Mouse (Mus musculus) layer of hippocampus, adult 11-12 months (tissue): ENCODE results near the gene Rcbtb2.

Experiments
- DNase-seq: peaks from one replicate; pipeline ENCODE4 v3.0.0; 2022; ENCODE audit warnings: low spot score

Rcbtb2 gene

DNA sequence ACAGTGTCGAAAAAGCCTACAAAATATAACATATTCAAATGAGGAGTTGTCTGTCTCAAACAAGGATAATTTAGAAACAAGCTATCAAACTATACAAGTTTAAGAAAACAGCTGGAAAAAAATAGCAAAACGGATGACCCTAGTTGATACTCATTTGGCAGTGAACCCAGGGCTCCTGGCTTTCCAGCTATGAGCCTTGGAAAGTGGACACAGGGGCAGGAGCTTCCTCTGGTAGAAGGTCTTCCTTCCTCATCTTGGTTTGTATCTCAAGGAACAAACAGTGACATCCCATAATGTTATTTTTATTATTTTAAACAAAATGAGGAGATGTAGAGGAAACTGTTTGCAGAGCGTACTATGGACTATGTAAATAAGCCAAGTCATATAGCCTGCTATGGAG lies 25.3 kb downstream of the Rcbtb2 start:
- DNase-seq, result no peak

DNA sequence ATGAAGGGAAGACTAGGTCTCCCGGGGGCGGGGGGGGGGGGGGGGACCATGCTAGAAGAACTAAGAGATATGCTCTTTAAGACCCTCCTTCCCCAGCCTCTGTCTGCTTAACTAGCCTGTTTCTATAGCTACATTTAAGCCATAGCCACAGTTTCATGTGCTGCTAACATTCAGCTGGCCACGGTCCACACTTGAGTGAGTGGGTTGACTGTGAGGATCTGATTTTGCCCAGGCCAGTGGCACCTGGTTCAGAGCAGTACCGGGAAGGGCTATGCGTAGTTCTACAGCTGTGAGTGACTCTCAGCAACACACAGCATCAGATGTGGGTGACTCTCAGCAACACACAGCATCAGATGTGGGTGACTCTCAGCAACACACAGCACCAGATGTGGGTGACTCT lies 38.5 kb downstream of the Rcbtb2 start:
- no peak for DNase-seq

DNA sequence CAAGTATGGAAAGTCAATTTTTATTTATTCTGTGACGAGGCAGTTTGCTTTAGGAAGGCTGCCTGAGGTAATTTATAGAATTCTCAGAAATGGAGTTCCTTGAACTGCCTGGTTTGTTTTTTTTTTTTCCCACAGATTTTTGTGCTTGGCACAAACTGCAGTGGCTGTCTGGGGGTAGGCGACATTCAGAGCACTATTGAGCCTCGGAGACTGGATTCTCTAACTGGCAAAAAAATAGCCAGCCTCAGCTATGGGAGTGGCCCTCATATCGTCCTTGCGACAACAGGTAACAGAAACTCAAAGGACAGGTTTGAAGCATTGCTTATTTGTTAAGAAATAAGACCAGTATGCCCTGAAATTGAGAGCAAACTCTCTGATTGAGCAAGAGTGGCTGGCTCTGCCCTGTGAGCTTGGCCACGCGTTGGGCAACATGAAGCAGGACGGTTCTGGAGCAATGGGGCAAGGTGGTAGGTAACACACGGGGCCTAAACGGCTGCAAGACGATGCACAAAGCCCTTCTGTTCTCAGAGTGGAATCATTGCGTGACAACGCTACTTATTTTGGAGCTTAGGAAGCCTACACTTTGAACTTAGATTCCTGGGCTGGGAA lies 39.5 kb downstream of the Rcbtb2 start:
- DNase-seq, result no peak

DNA sequence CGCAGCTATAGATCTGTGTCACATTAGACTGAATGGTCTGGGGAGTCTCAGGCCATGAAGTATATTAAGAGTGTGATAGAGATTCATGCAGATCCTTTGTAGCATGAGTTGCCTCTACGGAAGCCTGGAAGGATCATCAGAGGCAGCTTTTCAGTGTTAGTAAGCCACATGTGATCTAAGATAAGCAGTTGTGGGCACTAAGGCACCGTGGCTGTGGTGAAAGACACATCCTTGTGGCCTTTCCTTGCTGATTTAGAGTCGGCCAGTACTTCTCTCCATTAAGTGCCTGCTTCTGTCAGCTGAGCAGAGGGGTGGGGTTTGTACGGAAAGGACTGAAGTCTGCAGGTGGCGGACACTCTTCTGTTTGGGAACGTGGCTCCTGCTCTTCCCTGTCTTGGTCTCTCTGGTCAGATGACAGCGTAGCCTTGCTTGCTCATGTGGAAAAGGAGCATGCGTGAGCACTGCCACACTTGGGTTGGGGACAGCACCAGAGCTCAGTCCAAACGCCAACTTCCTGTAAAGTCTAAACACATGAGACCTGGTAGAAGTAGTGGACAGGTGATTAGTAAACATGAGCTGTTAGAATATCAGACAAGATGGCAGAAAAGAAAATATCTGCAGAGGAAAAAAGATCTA lies 40.6 kb downstream of the Rcbtb2 start:
- no peak for DNase-seq

DNA sequence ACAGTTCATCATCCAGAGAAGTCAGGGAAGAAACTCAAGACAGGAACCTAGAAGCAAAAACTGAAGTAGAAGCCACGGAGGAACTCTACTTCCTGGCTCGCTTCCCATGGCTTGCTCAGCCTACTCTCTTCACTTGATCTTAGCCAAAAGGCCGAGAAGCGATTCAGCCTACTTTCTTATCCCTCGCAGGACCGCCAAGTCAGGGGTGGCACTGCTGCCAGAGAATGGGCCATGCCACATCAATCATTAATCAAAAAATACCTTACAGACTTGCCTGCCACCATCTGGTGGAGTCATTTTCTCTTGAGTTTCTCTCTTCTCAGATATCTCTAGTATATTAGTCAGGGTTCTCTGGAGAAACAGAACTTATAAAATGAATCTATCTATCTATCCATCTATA lies 42.3 kb downstream of the Rcbtb2 start:
- no peak for DNase-seq

DNA sequence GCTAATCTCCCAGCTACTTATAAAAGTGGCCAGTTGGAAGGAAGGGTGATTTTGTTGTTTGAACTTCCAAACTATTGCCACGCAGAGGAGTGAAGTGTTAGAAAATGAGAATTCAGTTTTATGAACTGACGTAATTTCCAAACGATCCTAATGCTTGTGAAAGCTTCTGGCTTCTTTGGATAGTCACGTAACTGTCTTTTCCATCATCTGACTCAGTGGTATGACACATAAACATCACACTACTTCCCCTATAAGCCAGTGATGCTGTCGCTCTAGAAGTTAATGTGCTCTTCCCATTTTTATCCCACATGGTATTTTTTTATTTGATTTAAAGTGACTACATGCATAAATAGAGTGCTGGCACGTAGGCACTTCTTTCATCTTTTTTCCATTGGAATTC lies 45.8 kb downstream of the Rcbtb2 start:
- DNase-seq, result no peak

DNA sequence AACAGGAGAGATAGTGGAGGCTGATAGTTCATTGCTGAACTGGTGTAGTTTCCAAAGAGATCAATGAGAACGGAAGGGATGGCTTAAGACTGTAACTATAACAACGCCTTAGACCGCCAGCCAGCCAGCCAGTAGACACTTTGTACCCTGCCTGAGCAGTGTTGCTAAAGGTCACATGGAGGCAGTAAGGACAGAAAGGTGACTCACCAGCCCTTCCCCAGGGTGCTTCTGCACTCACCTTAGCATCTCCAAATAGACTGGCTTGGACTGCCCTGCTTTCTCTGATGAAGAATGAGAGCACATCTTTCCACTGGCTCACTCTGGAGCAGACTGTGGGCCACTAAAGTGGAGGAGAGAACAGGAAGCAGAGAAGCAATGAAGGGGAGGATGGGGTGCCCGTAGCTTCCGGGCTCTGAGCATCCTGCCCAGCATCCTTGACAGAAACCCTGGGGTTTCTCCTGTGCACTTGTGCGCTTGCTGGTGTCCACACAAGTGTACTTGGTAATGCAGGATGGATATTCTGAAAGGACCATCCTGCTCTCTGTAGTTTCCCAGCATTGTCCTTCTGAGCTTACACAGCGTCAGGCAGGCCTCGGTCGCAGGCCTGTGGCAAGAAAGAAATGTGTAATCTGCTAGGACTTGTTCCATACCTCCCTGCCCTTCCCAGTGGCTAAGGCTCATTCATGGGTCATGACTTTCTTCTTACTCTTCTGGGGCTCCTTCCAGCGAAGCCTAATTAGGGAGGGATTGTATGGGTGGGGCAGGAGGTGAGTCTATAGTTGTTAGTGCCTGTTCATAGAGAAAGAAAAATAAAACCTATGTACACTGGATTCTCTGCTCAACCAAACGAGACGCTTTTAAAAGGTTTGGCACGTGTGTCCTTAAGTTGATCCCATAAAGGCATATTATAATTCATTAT lies 47.3 kb downstream of the Rcbtb2 start:
- no peak for DNase-seq

DNA sequence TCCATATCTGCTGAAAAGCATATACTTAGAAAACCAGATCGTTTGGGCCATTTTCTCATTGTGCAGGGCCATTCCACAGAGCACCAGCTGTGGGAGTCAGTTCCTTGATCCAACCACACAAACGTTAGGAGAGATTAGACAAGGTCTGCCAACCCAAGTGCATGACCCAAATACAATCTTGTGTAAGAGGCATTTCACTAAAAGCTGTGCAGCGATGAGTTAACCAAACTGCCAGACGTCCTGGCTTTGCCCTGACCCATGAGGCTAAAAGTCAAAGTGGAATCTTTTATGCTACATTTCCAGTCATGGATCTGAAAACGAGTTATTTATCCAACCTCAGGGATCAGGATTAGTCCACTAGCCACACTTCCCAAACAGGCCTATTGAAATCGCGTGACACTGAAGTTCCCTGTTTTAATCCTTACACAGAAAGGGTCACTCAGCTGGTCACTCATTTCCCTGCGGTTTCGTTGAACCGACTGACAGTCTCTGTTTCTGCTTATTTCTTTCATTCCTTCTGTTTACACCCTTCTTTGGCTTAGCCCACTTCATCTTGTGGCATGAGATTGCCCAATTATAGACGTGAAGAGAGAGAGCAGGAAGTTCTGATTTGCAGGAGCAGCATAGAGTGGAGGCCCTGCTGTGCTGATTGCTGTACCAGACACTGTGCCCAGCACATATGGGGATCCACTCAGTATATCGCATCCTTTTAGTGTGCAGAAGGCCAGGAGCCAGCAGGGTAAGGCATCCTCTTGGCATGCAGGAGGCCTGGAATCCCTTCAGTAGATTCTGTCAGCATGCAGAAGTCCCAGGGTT lies 49.6 kb downstream of the Rcbtb2 start:
- peak; percentile 34 for DNase-seq

DNA sequence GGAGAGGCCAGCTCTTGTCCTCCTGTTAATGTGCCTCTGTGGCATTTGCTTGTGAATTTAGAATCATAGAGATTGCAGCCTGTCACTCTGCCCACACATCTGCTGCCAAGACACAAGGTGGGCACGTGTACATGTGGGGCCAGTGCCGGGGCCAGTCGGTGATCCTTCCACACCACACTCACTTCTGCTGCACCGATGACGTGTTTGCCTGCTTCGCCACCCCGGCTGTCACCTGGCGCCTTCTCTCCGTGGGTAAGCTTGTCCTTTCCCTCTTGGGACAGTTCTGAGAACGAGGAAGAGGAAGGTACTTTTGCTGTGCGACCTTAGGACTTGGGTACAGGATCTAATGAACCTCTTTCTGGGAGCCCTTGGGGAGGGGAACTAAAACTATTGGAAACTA lies 50.8 kb downstream of the Rcbtb2 start:
- no peak for DNase-seq

DNA sequence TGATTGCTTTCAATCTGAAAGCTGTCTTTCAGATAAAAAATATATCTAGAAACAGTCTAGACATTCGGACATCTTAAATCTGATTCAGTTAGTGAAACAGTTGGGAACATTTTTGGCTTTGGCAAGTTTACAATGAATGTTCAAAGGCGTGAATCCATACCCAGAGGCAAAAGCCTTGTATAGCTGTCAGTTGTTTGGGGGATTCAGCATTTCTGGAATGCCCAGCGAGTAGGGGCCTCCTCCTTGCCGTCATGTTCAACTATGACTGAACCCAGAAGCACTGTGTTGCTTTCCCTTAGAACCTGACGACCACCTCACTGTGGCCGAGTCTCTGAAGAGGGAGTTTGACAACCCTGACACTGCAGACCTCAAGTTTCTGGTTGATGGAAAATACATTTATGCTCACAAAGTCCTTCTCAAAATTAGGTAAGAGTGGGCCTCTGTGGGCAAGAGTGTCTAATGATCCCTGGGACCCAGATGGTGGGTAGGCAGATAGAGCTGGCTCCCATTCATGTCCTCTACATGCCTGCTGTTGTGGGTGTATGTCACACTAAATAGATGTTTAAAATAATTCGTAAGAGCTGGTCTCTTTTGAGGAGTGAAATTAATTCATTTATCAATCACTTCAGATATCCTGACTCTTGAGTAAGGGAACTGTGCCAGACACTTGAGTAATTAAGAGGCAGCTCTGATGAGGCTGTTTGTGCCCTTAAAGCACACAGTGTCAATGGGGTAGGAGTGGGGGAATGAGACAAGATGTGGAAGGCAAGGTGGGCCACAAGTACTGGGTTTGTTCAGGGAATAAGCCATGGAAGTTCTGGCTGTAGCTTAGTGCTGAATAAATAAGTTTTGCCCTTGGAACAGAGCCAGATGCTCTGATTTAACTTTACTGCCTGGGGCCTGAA lies 51.5 kb downstream of the Rcbtb2 start:
- DNase-seq, result peak; percentile 67

DNA sequence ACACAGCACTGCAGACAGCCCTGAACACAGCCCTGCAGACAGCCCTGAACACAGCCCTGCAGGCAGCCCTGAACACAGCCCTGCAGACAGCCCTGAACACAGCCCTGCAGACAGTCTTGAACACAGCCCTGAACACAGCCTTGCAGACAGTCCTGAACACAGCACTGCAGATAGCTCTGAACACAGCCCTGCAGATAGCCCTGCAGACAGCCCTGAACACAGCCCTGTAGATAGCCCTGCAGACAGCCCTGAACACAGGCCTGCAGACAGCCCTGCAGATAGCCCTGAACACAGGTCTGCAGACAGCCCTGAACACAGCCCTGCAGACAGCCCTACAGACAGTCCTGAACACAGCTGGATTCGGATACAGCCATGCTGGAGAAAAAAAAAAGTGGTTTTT lies 52.2 kb downstream of the Rcbtb2 start:
- no peak for DNase-seq

DNA sequence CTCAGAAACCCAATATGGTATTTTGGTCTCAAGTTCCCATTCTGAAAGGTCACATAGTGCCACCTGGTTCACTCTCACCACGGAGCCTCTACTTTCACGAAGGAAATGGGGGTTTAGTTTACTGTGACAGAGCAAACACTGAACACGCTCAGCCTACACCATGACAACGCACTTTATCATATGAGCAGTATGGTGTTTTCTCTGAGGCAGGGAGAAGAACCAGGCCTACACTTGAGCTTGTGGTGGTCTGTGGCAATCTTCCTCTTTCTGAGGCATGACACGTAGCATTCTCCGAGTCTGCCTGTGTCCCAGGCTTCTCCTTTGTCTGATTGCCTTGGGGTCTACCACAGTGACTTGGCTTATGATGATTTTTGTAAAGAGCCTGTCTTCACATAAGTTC lies 53.0 kb downstream of the Rcbtb2 start:
- DNase-seq, result peak; percentile 34

DNA sequence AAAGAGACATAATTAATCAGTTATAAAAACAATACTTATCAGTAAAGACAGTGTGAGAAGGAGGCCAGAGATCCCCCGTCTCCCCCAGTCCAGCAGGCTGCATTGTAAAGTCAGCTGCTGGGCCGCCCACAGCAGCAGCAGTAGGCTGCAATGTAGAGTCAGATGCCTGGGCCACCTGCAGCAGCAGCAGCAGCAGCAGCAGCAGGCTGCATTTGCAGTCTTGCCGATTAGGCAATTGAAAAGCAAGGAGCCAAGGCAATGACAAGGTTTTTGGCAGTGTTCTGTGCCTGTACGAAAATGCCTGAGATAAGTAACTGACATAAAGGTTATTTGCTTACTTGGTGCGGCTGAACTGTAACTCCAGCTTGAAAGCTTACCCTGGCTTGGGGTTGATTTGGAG lies 53.4 kb downstream of the Rcbtb2 start:
- no peak for DNase-seq

DNA sequence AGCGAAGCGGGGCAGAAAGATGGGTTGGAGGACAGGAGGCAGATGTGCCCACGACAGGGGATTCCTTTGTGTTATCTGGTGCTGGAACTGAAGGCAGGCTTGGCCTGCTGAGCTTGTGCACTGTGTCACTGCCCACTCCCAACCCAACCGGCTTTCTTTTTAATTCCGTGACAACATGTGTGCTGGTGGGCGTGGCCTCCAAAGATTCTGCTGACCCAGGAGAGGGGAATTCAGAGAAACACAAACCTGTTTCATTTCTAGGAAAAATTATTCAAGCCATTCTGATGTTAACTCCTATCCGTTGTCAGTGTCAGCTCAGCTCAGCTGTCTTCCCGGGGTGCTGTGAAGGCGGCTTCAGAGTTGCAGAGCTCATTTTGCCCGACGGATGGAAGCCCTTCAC lies 55.1 kb downstream of the Rcbtb2 start:
- DNase-seq, result no peak

DNA sequence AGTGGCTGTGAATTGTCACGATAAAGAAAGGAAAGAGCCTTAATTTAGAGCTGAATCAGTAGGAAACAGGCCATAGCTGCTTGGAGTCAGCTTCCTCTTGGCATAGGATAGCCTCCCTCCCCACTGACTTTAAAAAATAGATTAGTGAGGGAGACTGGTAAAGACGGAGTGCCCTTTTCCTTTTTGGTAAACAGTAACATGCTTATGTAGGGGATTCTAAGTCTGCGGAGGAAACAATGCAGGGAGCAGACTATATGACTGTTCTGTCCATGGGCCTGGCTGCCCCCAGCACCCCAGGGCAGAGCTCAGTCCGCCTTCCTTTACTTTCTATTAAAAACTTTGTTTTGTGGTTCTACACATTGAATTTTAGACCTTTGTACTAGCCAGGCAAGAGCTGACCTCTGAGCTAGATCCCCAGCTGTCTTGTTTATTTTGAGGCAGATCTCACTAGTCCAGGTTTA lies 56.4 kb downstream of the Rcbtb2 start:
- no peak for DNase-seq

DNA sequence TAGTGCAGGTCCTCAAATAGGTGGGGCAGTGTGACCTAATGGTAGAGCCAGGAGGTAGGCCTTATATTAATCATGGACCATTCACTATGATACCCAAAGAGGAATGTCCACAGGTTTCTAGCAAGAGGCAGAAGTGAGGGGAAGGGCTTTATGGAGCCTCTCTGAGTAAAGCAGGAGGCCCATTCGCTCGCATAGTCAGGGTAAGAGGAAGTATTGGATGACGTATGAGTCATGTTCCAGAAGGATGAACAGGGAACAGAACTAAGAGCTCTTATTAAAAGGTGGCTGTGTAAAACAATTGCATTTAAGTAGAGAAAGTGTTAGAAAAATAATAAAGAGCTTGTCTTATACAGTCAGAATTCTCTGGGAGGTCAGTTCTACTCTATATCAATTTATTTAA lies 57.8 kb downstream of the Rcbtb2 start:
- DNase-seq, result no peak

DNA sequence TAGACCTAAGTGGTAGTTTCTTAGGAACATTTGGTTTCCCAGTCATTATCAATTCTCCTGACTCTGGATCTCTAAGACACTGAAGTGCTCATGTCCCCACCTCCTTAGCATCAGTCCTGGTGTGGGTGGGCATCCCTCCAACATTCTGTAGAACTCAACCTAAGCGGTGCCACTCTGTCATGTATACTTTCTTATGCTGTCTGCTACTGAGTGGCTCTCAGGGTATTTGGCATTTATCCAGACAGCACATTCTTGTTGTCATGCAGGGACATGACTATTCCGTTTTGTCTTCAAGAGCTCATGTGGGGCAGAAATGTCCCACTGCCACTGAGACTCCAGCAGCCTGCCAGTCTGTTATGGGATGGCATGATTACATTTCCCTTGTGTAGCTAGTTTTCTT lies 58.3 kb downstream of the Rcbtb2 start:
- DNase-seq, result no peak

DNA sequence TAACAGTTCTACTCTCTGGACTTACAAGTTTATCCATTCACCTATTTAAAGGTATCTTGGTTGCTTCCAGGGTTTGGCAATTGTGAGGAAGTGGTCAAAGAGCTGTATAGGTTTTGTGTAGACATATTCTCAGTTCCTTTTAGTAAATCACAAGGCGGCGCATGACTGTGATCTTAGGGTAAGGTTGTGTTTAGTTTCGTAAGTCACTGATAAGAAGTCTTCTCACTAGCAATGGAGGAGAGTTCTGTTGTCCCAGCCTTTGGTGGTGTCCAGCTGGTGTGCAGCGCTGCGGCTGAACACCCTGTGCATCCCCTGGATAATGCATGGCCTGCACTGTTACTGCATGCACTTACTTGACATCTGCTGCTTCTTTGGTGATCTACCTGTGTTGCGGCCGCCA lies 64.0 kb downstream of the Rcbtb2 start:
- DNase-seq, result no peak

DNA sequence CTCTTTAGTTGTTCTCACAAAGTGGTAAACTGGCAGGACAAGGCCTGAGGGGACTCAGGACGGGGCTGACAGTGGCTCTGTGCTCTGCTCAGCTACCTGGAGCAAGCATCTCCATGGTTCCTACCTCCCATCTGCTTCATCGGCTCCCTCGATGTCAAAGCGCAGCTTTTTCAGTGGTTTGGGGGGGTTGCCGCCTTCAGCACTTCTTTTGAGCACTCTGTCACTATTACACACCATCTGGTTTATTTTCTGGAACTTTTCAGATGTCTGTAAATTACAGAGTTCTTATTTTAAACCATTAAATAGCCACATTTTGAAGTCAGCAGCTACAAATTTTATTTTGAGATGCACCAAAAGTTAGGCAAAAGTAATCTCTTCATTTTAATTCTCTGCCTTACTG lies 76.2 kb downstream of the Rcbtb2 start:
- no peak for DNase-seq

DNA sequence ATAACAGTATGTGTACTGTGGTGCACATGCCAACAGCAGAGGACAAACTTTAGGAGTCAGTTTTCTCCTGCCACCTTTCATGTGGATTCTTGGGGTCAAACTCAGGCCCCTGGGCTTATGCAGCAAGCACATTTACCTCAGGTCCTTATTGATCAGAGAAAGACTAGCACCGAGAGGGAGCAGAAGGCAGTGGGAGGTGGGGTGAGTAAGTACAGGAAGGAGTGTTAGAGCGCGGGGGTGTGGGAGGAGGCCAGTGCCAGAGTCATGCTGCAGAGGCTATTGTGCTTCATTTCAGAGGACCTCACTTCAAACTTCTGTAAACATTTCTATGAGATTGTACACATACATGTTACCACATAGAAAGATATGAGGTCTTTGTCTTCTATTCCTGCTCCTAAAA lies 78.6 kb downstream of the Rcbtb2 start:
- no peak for DNase-seq

DNA sequence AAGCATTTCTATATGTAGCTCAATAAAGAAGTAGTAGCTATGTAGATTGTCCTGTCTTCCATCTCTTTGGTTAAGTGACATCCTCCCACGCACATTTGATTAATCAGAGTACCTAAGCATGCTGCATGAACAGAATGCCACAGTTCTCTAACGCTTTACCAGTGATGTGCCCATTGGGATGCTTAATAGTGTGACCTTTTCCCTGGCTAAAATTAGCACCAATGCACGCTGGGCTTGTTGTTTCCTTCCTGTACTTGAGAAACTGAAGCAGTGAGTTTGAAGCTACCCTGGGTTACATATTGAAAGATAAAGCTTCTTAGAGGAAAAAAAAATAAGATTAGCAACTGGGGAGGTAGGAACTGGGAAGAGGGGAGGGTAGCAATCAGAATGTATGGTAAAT lies 81.2 kb downstream of the Rcbtb2 start:
- no peak for DNase-seq
